Mouse (Mus musculus): Measurements from ENCODE around the gene Arhgap24.

- TF ChIP-seq CTCF (IDR thresholded peaks at IDR 0.05; ENCODE audit: extremely low read depth, insufficient read depth, insufficient read length, insufficient replicate concordance) (no peak), POLR2A (IDR thresholded peaks at IDR 0.05; ENCODE audit: low read depth, low read length) (no peak)
These were observed 287.3 kb downstream of the Arhgap24 start for GRCm38 (mm10) chr5:102768385-102769080.

Data from spleen, adult 2 months (tissue).